Mouse (Mus musculus) MEL (cell line): ENCODE data around the gene Mrvi1. TPM values are rescaled to one million over a fixed set of nuclear protein-coding genes. Genes with fewer than 3 reads are reported as not detected.

ENCODE experiments used
- DNase-seq: peaks from one replicate; pipeline ENCODE4 v3.0.0; 2011; ENCODE audit warnings: low read depth, low spot score
- H3K27ac ChIP-seq: 2 replicates; pipeline ENCODE4 v1.5.1; 2012; ENCODE audit warnings: low read depth, mild to moderate bottlenecking, control low read depth, low read length, moderate library complexity; ENCODE audit not compliant: control insufficient read depth
- H3K27me3 ChIP-seq, 2 experiments: fragments of 150-350 bp in 1 of 2; sonication (generic) in 1 of 2; 2 replicates each; pipeline ENCODE4 v1.6.1; 2012; ENCODE audit warnings: low read length in 2 of 2, mild to moderate bottlenecking in 2 of 2, improper control_type of control experiment in 1 of 2, moderate library complexity in 1 of 2; ENCODE audit not compliant: insufficient read depth in 2 of 2, control insufficient read depth in 1 of 2
- H3K36me3 ChIP-seq, 2 experiments: 2 replicates each; pipeline ENCODE4 v1.6.1; 2012 to 2014; ENCODE audit warnings: low read length in 2 of 2, improper control_type of control experiment in 1 of 2, inconsistent platforms in 1 of 2, mild to moderate bottlenecking in 1 of 2; ENCODE audit not compliant: insufficient read depth in 2 of 2, control insufficient read depth in 1 of 2
- H3K4me1 ChIP-seq, 2 experiments: fragments of 150-350 bp in 1 of 2; sonication (generic) in 1 of 2; 2 replicates each; pipeline ENCODE4 v1.6.1; 2012; ENCODE audit warnings: low read length in 2 of 2, improper control_type of control experiment in 1 of 2, mild to moderate bottlenecking in 1 of 2; ENCODE audit not compliant: insufficient read depth in 2 of 2, control insufficient read depth in 1 of 2
- H3K4me3 ChIP-seq, 2 experiments: fragments of 150-350 bp in 1 of 2; sonication (generic) in 1 of 2; 2 replicates each; pipeline ENCODE4 v1.5.1; 2012; ENCODE audit warnings: low read depth in 2 of 2, low read length in 2 of 2, mild to moderate bottlenecking in 2 of 2, moderate library complexity in 2 of 2, control low read depth in 1 of 2, improper control_type of control experiment in 1 of 2; ENCODE audit not compliant: control insufficient read depth in 1 of 2, insufficient read depth in 1 of 2
- H3K79me2 ChIP-seq: 2 replicates; pipeline ENCODE4 v1.6.1; 2012; ENCODE audit warnings: mild to moderate bottlenecking, low read length, moderate library complexity; ENCODE audit not compliant: control insufficient read depth, poor library complexity, insufficient read depth
- H3K9ac ChIP-seq: 2 replicates; pipeline ENCODE4 v1.6.1; 2012; ENCODE audit warnings: low read depth, mild to moderate bottlenecking, control low read depth, low read length, moderate library complexity; ENCODE audit not compliant: control insufficient read depth, poor library complexity, severe bottlenecking
- H3K9me3 ChIP-seq: fragments of 150-350 bp; sonication (generic); replicated peaks from 2 replicates; pipeline ENCODE4 v1.6.1; 2012; ENCODE audit warnings: mild to moderate bottlenecking, low read length, improper control_type of control experiment, moderate library complexity; ENCODE audit not compliant: insufficient read depth
- BHLHE40 ChIP-seq: IDR thresholded peaks from 2 replicates; pipeline ENCODE4 v1.6.1; 2012; ENCODE audit warnings: low read depth, mild to moderate bottlenecking, inconsistent platforms, low read length, improper control_type of control experiment, borderline replicate concordance
- CHD1 ChIP-seq: IDR thresholded peaks from 2 replicates; pipeline ENCODE4 v1.6.1; 2012; ENCODE audit warnings: low read depth, mild to moderate bottlenecking, inconsistent platforms, low read length, improper control_type of control experiment
- E2F4 ChIP-seq: IDR thresholded peaks from 2 replicates; pipeline ENCODE4 v1.6.1; 2011; ENCODE audit warnings: low read depth, low read length, improper control_type of control experiment, borderline replicate concordance
- ELF1 ChIP-seq: IDR thresholded peaks from 2 replicates; pipeline ENCODE4 v1.6.1; 2014; ENCODE audit warnings: low read depth, mild to moderate bottlenecking, inconsistent platforms, low read length, improper control_type of control experiment, moderate library complexity
- EP300 ChIP-seq, 2 experiments: IDR thresholded peaks; 2 replicates each; pipeline ENCODE4 v1.6.1; 2011; ENCODE audit warnings: improper control_type of control experiment in 2 of 2, low read length in 2 of 2, low read depth in 1 of 2, mild to moderate bottlenecking in 1 of 2
- ETS1 ChIP-seq: IDR thresholded peaks from 2 replicates; pipeline ENCODE4 v1.6.1; 2012; ENCODE audit warnings: low read depth, mild to moderate bottlenecking, inconsistent platforms, low read length, improper control_type of control experiment, moderate library complexity
- GABPA ChIP-seq: IDR thresholded peaks from 2 replicates; pipeline ENCODE4 v1.6.1; 2012; ENCODE audit warnings: low read depth, mild to moderate bottlenecking, inconsistent platforms, low read length, improper control_type of control experiment, moderate library complexity
- HCFC1 ChIP-seq: IDR thresholded peaks from 2 replicates; pipeline ENCODE4 v1.6.1; 2012; ENCODE audit warnings: low read depth, mild to moderate bottlenecking, inconsistent platforms, low read length, improper control_type of control experiment, moderate library complexity
- JUND ChIP-seq: IDR thresholded peaks from 2 replicates; pipeline ENCODE4 v1.6.1; 2011; ENCODE audit warnings: low read depth, mild to moderate bottlenecking, improper control_type of control experiment, low read length
- MAFK ChIP-seq: IDR thresholded peaks from 2 replicates; pipeline ENCODE4 v1.6.1; 2011; ENCODE audit warnings: low read depth, mild to moderate bottlenecking, low read length, improper control_type of control experiment, borderline replicate concordance
- MAZ ChIP-seq: IDR thresholded peaks from 2 replicates; pipeline ENCODE4 v1.6.1; 2012; ENCODE audit warnings: low read depth, mild to moderate bottlenecking, inconsistent platforms, low read length, improper control_type of control experiment
- POLR2A ChIP-seq, 2 experiments: IDR thresholded peaks; 2 replicates each; pipeline ENCODE4 v1.6.1; 2011 to 2012; ENCODE audit warnings: low read length in 2 of 2, mild to moderate bottlenecking in 2 of 2, control low read depth in 1 of 2, improper control_type of control experiment in 1 of 2, low read depth in 1 of 2, moderate library complexity in 1 of 2; ENCODE audit not compliant: control insufficient read depth in 1 of 2, insufficient read depth in 1 of 2, poor library complexity in 1 of 2
- POLR2AphosphoS5 ChIP-seq: IDR thresholded peaks from 2 replicates; pipeline ENCODE4 v1.6.1; 2012; ENCODE audit warnings: low read depth, borderline replicate concordance, mild to moderate bottlenecking, inconsistent platforms, low read length, moderate library complexity, mixed read lengths
- RCOR1 ChIP-seq: IDR thresholded peaks from 2 replicates; pipeline ENCODE4 v1.6.1; 2012; ENCODE audit warnings: low read depth, mild to moderate bottlenecking, inconsistent platforms, low read length, improper control_type of control experiment
- TAL1 ChIP-seq: IDR thresholded peaks from 2 replicates; pipeline ENCODE4 v1.6.1; 2012; ENCODE audit warnings: mild to moderate bottlenecking, inconsistent platforms, low read length, moderate library complexity, mixed read lengths
- TBP ChIP-seq: IDR thresholded peaks from 2 replicates; pipeline ENCODE4 v1.8.0; 2011; ENCODE audit warnings: low read depth, low read length, improper control_type of control experiment
- TCF12 ChIP-seq: IDR thresholded peaks from 2 replicates; pipeline ENCODE4 v1.6.1; 2014; ENCODE audit warnings: low read depth, mild to moderate bottlenecking, inconsistent platforms, low read length, improper control_type of control experiment, moderate library complexity
- USF2 ChIP-seq, 2 experiments: IDR thresholded peaks; 2 replicates each; pipeline ENCODE4 v1.6.1; 2011 to 2012; ENCODE audit warnings: improper control_type of control experiment in 2 of 2, low read length in 2 of 2, borderline replicate concordance in 1 of 2, inconsistent platforms in 1 of 2, low read depth in 1 of 2, mild to moderate bottlenecking in 1 of 2; ENCODE audit not compliant: insufficient read depth in 1 of 2
- ZMIZ1 ChIP-seq: IDR thresholded peaks from 2 replicates; pipeline ENCODE4 v1.6.1; 2012; ENCODE audit warnings: low read depth, mild to moderate bottlenecking, inconsistent platforms, low read length, improper control_type of control experiment, moderate library complexity
- polyA plus RNA-seq, 2 experiments: library from polyadenylated mRNA; stranded (reverse) in 1 of 2; unstranded in 1 of 2; fragments of >175 nt in 1 of 2; fragments of >200 nt in 1 of 2; gene quantifications; 2 replicates each; pipeline versions ENCODE4 v1.2.1 to v1.2.4; 2012; ENCODE audit warnings: low replicate concordance in 2 of 2, low read depth in 1 of 2; ENCODE audit not compliant: insufficient read length in 2 of 2, insufficient read depth in 1 of 2, missing spikeins in 1 of 2
- total RNA-seq: library from RNA; depleted of rRNA; stranded (reverse); fragments of 300-350 nt; gene quantifications from 2 replicates; pipeline ENCODE4 v1.2.3, GENCODE M21; 2012

Mrvi1 gene
- total and polyA plus RNA-seq, 3 experiments = 0.19 to 0.92 TPM; not detected in 1

- no peak overlapping the region; the same call in 1 of the 2 replicates for H3K9ac ChIP-seq
- peaks cover 0 to 5% of the 10 kb centered on the region in 2 experiments; a peak in 2 of 4 replicates for H3K36me3 ChIP-seq
- no peak overlapping the region for H3K4me3 ChIP-seq
- peaks cover 4 to 5% of the 10 kb centered on the region in 2 experiments; a peak in 3 of 4 replicates for H3K27me3 ChIP-seq
- no peaks in the 10 kb centered on the region for H3K9me3 ChIP-seq
- peak in 1 of 2 experiments; percentile 43; a peak in 1 of 4 replicates for TF ChIP-seq EP300 (IDR thresholded peaks at IDR 0.05; ENCODE audit: low read depth in 1 of 2, low read length in 2 of 2)
- TF ChIP-seq HCFC1 = no peak
- TF ChIP-seq POLR2AphosphoS5 = no peak
- no peak for TF ChIP-seq JUND
- no peak for TF ChIP-seq MAFK
- no peak for TF ChIP-seq TAL1
- peak; percentile 24; the same call in 1 of the 2 replicates for TF ChIP-seq ELF1
- no peak for TF ChIP-seq TCF12
- no peak for TF ChIP-seq ZMIZ1
- TF ChIP-seq ETS1 = no peak
- no peak for TF ChIP-seq USF2 (IDR thresholded peaks at IDR 0.05; ENCODE audit: borderline replicate concordance in 1 of 2, insufficient read depth in 1 of 2, low read depth in 1 of 2, low read length in 2 of 2)
- no peak for TF ChIP-seq CHD1
- TF ChIP-seq RCOR1 = peak; percentile 37; the same call in 1 of the 2 replicates
- H3K27ac ChIP-seq = no peak overlapping the region
- peak; percentile 46 for DNase-seq
- peaks cover 0 to 6% of the 10 kb centered on the region in 2 experiments; a peak in 1 of 4 replicates for H3K4me1 ChIP-seq
- H3K79me2 ChIP-seq = no peaks in the 10 kb centered on the region
Observed at GRCm38 (mm10) chr7:110860129-110860528, 122.1 kb downstream of the Mrvi1 start.

DNA sequence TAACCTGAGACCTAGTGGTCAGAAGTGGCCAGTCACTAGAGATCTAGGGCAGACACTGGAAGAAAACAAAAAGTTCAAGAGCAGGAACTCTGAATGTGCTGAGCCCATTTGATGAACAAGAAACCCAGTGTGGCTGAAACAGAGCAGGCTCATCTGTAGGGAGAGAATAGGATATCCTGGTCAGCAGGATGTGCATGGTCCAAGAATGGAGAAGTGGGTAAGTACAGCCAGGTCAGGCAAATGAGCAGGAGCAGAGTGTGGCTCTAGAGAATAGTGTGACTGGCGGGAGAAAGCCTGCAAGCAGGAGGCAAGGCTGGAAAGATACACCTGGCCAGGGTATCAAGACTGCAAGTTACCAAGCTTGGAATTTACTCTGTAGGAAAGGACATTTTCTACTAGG, 126.7 kb downstream of the Mrvi1 start:
- no peak for DNase-seq
- Histone ChIP-seq H3K9me3 (no peaks in the 10 kb centered on the region), H3K36me3 (peaks cover 0 to 5% of the 10 kb centered on the region in 2 experiments; a peak in 2 of 4 replicates), H3K9ac (no peak overlapping the region), H3K4me1 (peaks cover 0 to 6% of the 10 kb centered on the region in 2 experiments; a peak in 1 of 4 replicates), H3K27me3 (peaks cover 0 to 7% of the 10 kb centered on the region in 2 experiments; a peak in 3 of 4 replicates), H3K27ac (no peak overlapping the region), H3K4me3 (no peak overlapping the region), H3K79me2 (no peaks in the 10 kb centered on the region)
- TF ChIP-seq GABPA = no peak
- TF ChIP-seq BHLHE40 = no peak
- no peak for TF ChIP-seq E2F4
- TF ChIP-seq MAZ = no peak
- TF ChIP-seq TCF12 = no peak
- no peak for TF ChIP-seq ZMIZ1
- no peak for TF ChIP-seq TBP
- no peak for TF ChIP-seq HCFC1
- no peak for TF ChIP-seq POLR2A (IDR thresholded peaks at IDR 0.05; ENCODE audit: control insufficient read depth in 1 of 2, insufficient read depth in 1 of 2, low read depth in 1 of 2, low read length in 2 of 2, poor library complexity in 1 of 2)
